Mouse (Mus musculus) heart, embryonic 11.5 days (tissue): ENCODE results near the gene Ptpn14. TPM values are rescaled to one million over a fixed set of nuclear protein-coding genes. Genes with fewer than 3 reads are reported as not detected.

Experiments used
- ATAC-seq: fragments of 200-750 bp; cut with Nextera tagmentation; replicated peaks from 2 replicates; pipeline ENCODE4 v1.8.0; 2017; ENCODE audit warnings: moderate library complexity; ENCODE audit not compliant: insufficient number of reproducible peaks, low FRiP score, low TSS enrichment
- H3K27ac ChIP-seq: fragments of 300-500 bp; sonication (generic); 2 replicates; pipeline ENCODE4 v1.5.1; 2014; ENCODE audit warnings: mild to moderate bottlenecking, low read depth, low read length
- H3K27me3 ChIP-seq: fragments of 300-500 bp; sonication (generic); 2 replicates; pipeline ENCODE4 v1.6.1; 2014; ENCODE audit warnings: mild to moderate bottlenecking, low read length, mixed read lengths; ENCODE audit not compliant: control insufficient read depth, insufficient read depth
- H3K36me3 ChIP-seq: fragments of 300-500 bp; sonication (generic); 2 replicates; pipeline ENCODE4 v1.6.1; 2014; ENCODE audit warnings: mild to moderate bottlenecking, low read length, moderate library complexity, mixed read lengths; ENCODE audit not compliant: control insufficient read depth, insufficient read depth
- H3K4me1 ChIP-seq: fragments of 300-500 bp; sonication (generic); 2 replicates; pipeline ENCODE4 v1.6.1; 2014; ENCODE audit warnings: low read length; ENCODE audit not compliant: control insufficient read depth, insufficient read depth
- H3K4me2 ChIP-seq: fragments of 300-500 bp; sonication (generic); 2 replicates; pipeline ENCODE4 v1.6.1; 2014; ENCODE audit warnings: mild to moderate bottlenecking, moderate library complexity
- H3K4me3 ChIP-seq: fragments of 300-500 bp; sonication (generic); 2 replicates; pipeline ENCODE4 v1.5.1; 2014; ENCODE audit warnings: low read depth, low read length
- H3K9ac ChIP-seq: fragments of 300-500 bp; sonication (generic); 2 replicates; pipeline ENCODE4 v1.6.1; 2014; ENCODE audit warnings: mild to moderate bottlenecking, low read depth, low read length, moderate library complexity
- H3K9me3 ChIP-seq: fragments of 300-500 bp; sonication (generic); replicated peaks from 2 replicates; pipeline ENCODE4 v1.6.1; 2016; ENCODE audit warnings: low read length; ENCODE audit not compliant: control insufficient read depth
- WGBS: fragments of 180-500 bp; shearing (Covaris S2); extraction: QIAGEN DNeasy Blood & Tissue Kit; methylation state at CpG from one replicate; pipeline ENCODE4 v1.1.7; 2014; ENCODE audit not compliant: insufficient replicate concordance; 5-methylcytosine and 5-hydroxymethylcytosine counted together
- polyA plus RNA-seq: library from polyadenylated mRNA; unstranded; fragments of >200 nt; fragmentation: Nextera tagmentation; extraction: Ambion mirVana; gene quantifications from 2 replicates; pipeline ENCODE4 v1.2.1, GENCODE M21; 2014

The Ptpn14 gene
- 10.1 and 11.7 TPM in 2 replicates for polyA plus RNA-seq

- Histone ChIP-seq H3K4me2 (peak within 1 kb of the TSS; percentile 91), H3K27ac (peak within 1 kb of the TSS; percentile 92), H3K27me3 (no peaks in the 10 kb centered on the region), H3K36me3 (0 out of 2 replicates have a peak, but pooled peaks cover 4% of the 10 kb centered on the region), H3K9me3 (no peaks in the 10 kb centered on the region), H3K4me3 (peak within 1 kb of the TSS; percentile 77), H3K4me1 (peaks cover 20% of the 10 kb centered on the region), H3K9ac (peak within 1 kb of the TSS; percentile 88)
- ATAC-seq: peak; percentile 90
- WGBS: under 1% methylated on average over 79 of the region's 98 CpGs
Observed at GRCm38 (mm10) chr1:189727884-189728783, at the start of gene Ptpn14. Ptpn14 (plus strand) TSS chr1:189728268.

GRCm38 (mm10) chr1:189679555-189679954 is 48.5 kb upstream of the Ptpn14 start:
- H3K36me3 ChIP-seq: peaks cover 41% of the 10 kb centered on the region

GRCm38 (mm10) chr1:189684786-189685415 is 43.2 kb upstream of the Ptpn14 start:
- ATAC-seq: no peak
- H3K27ac ChIP-seq: no peak overlapping the region
- peaks cover 26% of the 10 kb centered on the region for H3K36me3 ChIP-seq
- no peak overlapping the region for H3K9ac ChIP-seq
- H3K4me3 ChIP-seq: no peak overlapping the region
- no peak overlapping the region for H3K4me2 ChIP-seq
- WGBS: 93% methylated on average over 9 of the region's 9 CpGs
- H3K4me1 ChIP-seq: peaks cover 13% of the 10 kb centered on the region; the same call in 1 of the 2 replicates
- no peaks in the 10 kb centered on the region for H3K27me3 ChIP-seq
- no peaks in the 10 kb centered on the region for H3K9me3 ChIP-seq

More at GRCm38 (mm10) chr1:189679555-189679954, 48.5 kb upstream of the Ptpn14 start:
- Histone ChIP-seq H3K27ac (no peak overlapping the region), H3K4me2 (no peak overlapping the region), H3K9me3 (no peaks in the 10 kb centered on the region), H3K4me1 (no peaks in the 10 kb centered on the region), H3K27me3 (no peaks in the 10 kb centered on the region), H3K9ac (no peak overlapping the region), H3K4me3 (no peak overlapping the region)
- ATAC-seq: no peak
- 91% methylated on average over 3 of the region's 3 CpGs for WGBS

GRCm38 (mm10) chr1:189686025-189686424 is 42.0 kb upstream of the Ptpn14 start:
- H3K27me3 ChIP-seq: no peaks in the 10 kb centered on the region
- H3K9ac ChIP-seq: no peak overlapping the region; the same call in 1 of the 2 replicates
- H3K4me2 ChIP-seq: peak overlapping the region; percentile 93
- peaks cover 13% of the 10 kb centered on the region; the same call in 1 of the 2 replicates for H3K4me1 ChIP-seq
- no peaks in the 10 kb centered on the region for H3K9me3 ChIP-seq
- peaks cover 19% of the 10 kb centered on the region for H3K36me3 ChIP-seq
- no peak for ATAC-seq
- WGBS: 73% methylated on average over 6 of the region's 6 CpGs
- H3K4me3 ChIP-seq: peak overlapping the region; percentile 21; the same call in 1 of the 2 replicates
- no peak overlapping the region for H3K27ac ChIP-seq

- H3K4me2 ChIP-seq: peak within 1 kb of the TSS; percentile 93
- WGBS: under 1% methylated on average over 55 of the region's 55 CpGs
- H3K27me3 ChIP-seq: no peaks in the 10 kb centered on the region
- ATAC-seq: peak; percentile 100
- H3K27ac ChIP-seq: peak within 1 kb of the TSS; percentile 68
- H3K4me1 ChIP-seq: peaks cover 13% of the 10 kb centered on the region; the same call in 1 of the 2 replicates
- H3K36me3 ChIP-seq: peaks cover 15% of the 10 kb centered on the region
- H3K9me3 ChIP-seq: no peaks in the 10 kb centered on the region
- peak within 1 kb of the TSS; percentile 95 for H3K9ac ChIP-seq
- H3K4me3 ChIP-seq: peak within 1 kb of the TSS; percentile 89
Observed at GRCm38 (mm10) chr1:189687654-189688387, 40.2 kb upstream of the Ptpn14 start, which contains the start of gene Cenpf. Cenpf (minus strand) TSS chr1:189688086.

- Histone ChIP-seq H3K27me3 (no peaks in the 10 kb centered on the region), H3K9me3 (no peaks in the 10 kb centered on the region), H3K36me3 (peaks cover 13% of the 10 kb centered on the region; the same call in 1 of the 2 replicates), H3K9ac (peak overlapping the region; percentile 95), H3K4me3 (peak overlapping the region; percentile 89), H3K4me2 (peak overlapping the region; percentile 72), H3K27ac (peak overlapping the region; percentile 50; the same call in 1 of the 2 replicates), H3K4me1 (peaks cover 13% of the 10 kb centered on the region; the same call in 1 of the 2 replicates)
- ATAC-seq: no peak
- WGBS: 1% methylated on average over 15 of the region's 15 CpGs
Observed at GRCm38 (mm10) chr1:189688388-189688750, 39.7 kb upstream of the Ptpn14 start.

GRCm38 (mm10) chr1:189689050-189689833 is 38.8 kb upstream of the Ptpn14 start:
- WGBS: 38% methylated on average over 4 of the region's 4 CpGs
- peak overlapping the region; percentile 13 for H3K27ac ChIP-seq
- peak overlapping the region; percentile 89 for H3K4me3 ChIP-seq
- H3K9ac ChIP-seq: peak overlapping the region; percentile 95
- H3K9me3 ChIP-seq: no peaks in the 10 kb centered on the region
- ATAC-seq: no peak
- 0 out of 2 replicates have a peak, but pooled peaks cover 6% of the 10 kb centered on the region for H3K36me3 ChIP-seq
- H3K4me1 ChIP-seq: peaks cover 13% of the 10 kb centered on the region; the same call in 1 of the 2 replicates
- no peaks in the 10 kb centered on the region for H3K27me3 ChIP-seq
- peak overlapping the region; percentile 72 for H3K4me2 ChIP-seq
